Mouse (Mus musculus): ENCODE measurements around the gene Sorcs3.

DNA sequence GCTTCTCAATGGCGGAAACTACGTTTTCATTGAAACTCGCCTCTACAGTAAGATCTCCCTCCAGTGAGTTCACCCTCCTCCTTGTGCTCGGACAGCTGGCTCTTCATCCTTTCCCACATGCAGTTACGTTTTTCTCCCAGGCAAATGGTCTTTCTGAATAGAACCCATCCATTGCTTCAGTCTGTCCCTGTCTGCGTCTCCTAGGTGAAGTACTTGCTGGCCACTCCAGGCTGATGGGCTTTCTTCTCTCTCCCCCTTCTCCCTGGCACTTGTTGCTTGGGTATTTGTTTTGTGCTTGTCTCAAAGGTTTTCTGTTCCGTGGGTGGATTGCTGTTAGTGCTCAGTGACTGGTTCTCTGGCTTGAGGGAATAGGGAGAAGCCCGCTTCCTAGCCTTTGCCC lies 122.3 kb downstream of the Sorcs3 start:
- no peak for TF ChIP-seq CTCF (conservative IDR thresholded peaks at IDR 0.05; ENCODE audit: insufficient read depth, insufficient read length, low read depth, low read length)
- TF ChIP-seq POLR2A (IDR thresholded peaks at IDR 0.05; ENCODE audit: low read depth, low read length) = no peak
